Mouse (Mus musculus) heart, postnatal 0 days (tissue): Measurements from ENCODE around the gene Adcy7. TPM values are rescaled to one million over a fixed set of nuclear protein-coding genes. Genes with fewer than 3 reads are reported as not detected.

Experiments
- ATAC-seq: fragments of 200-750 bp; cut with Nextera tagmentation; 2 replicates; pipeline ENCODE4 v1.8.0; 2017; ENCODE audit warnings: low read depth, moderate number of reproducible peaks, moderate library complexity; ENCODE audit not compliant: insufficient read depth
- DNase-seq: peaks from one replicate; pipeline ENCODE4 v3.0.0-alpha.2; 2016; ENCODE audit warnings: low spot score
- H3K27ac ChIP-seq: fragments of 300-500 bp; sonication (generic); 2 replicates; pipeline ENCODE4 v1.5.1; 2014; ENCODE audit warnings: low read depth, mild to moderate bottlenecking
- H3K27me3 ChIP-seq: fragments of 300-500 bp; sonication (generic); 2 replicates; pipeline ENCODE4 v1.6.1; 2014; ENCODE audit warnings: low read length, mixed read lengths; ENCODE audit not compliant: control insufficient read depth, insufficient read depth
- H3K36me3 ChIP-seq: fragments of 300-500 bp; sonication (generic); replicated peaks from 2 replicates; pipeline ENCODE4 v1.6.1; 2014; ENCODE audit warnings: low read length, mixed read lengths; ENCODE audit not compliant: control insufficient read depth, insufficient read depth
- H3K4me1 ChIP-seq: fragments of 300-500 bp; sonication (generic); 2 replicates; pipeline ENCODE4 v1.6.1; 2014; ENCODE audit warnings: antibody characterized with exemption; ENCODE audit not compliant: control insufficient read depth, insufficient read depth
- H3K4me2 ChIP-seq: fragments of 300-500 bp; sonication (generic); 2 replicates; pipeline ENCODE4 v1.6.1; 2014; ENCODE audit warnings: low read depth, mild to moderate bottlenecking, low read length, moderate library complexity
- H3K4me3 ChIP-seq: fragments of 300-500 bp; sonication (generic); 2 replicates; pipeline ENCODE4 v1.5.1; 2014; ENCODE audit warnings: low read depth, low read length
- H3K9ac ChIP-seq: fragments of 300-500 bp; sonication (generic); replicated peaks from 2 replicates; pipeline ENCODE4 v1.6.1; 2014; ENCODE audit warnings: low read depth, low read length, mixed read lengths
- H3K9me3 ChIP-seq: fragments of 300-500 bp; sonication (generic); replicated peaks from 2 replicates; pipeline ENCODE4 v1.6.1; 2016; ENCODE audit warnings: low read length; ENCODE audit not compliant: control insufficient read depth
- CTCF ChIP-seq: IDR thresholded peaks from 2 replicates; pipeline ENCODE4 v1.5.1; 2016; ENCODE audit warnings: antibody characterized with exemption, control low read depth, low read depth
- EP300 ChIP-seq: IDR thresholded peaks from 2 replicates; pipeline ENCODE4 v1.6.1; 2016; ENCODE audit warnings: antibody characterized with exemption, low read depth
- WGBS: fragments of 180-500 bp; shearing (Covaris S2); extraction: QIAGEN DNeasy Blood & Tissue Kit; methylation state at CpG from one replicate; pipeline ENCODE4 v1.1.7; 2014; 5-methylcytosine and 5-hydroxymethylcytosine counted together
- polyA plus RNA-seq: library from polyadenylated mRNA; unstranded; fragments of >200 nt; fragmentation: Nextera tagmentation; extraction: Ambion mirVana; gene quantifications from 2 replicates; pipeline ENCODE4 v1.2.1, GENCODE M21; 2015
- total RNA-seq: library from RNA; depleted of rRNA; stranded (reverse); fragments of >200 nt; gene quantifications from 2 replicates; pipeline ENCODE4 v1.2.3, GENCODE M21; 2014; ENCODE audit warnings: low replicate concordance

Adcy7 gene
- total and polyA plus RNA-seq, 2 experiments from 2014 or later = 1.9 to 7.3 TPM

GRCm38 (mm10) chr8:88294977-88295376 is 22.8 kb downstream of the Adcy7 start:
- no peak overlapping the region for H3K27ac ChIP-seq
- 0 out of 2 replicates have a peak, but pooled peaks cover 6% of the 10 kb centered on the region for H3K4me1 ChIP-seq
- H3K9ac ChIP-seq = no peak overlapping the region
- no peaks in the 10 kb centered on the region for H3K27me3 ChIP-seq
- H3K4me3 ChIP-seq = no peak overlapping the region
- H3K36me3 ChIP-seq = no peaks in the 10 kb centered on the region
- WGBS = 84% methylated on average over 2 of the region's 2 CpGs
- ATAC-seq (no peak), DNase-seq (no peak)
- H3K4me2 ChIP-seq = no peak overlapping the region
- TF ChIP-seq EP300 = no peak
- no peak for TF ChIP-seq CTCF
- H3K9me3 ChIP-seq = no peaks in the 10 kb centered on the region

GRCm38 (mm10) chr8:88297976-88298732 is 26.0 kb downstream of the Adcy7 start:
- peak; percentile 66 for ATAC-seq
- Histone ChIP-seq H3K4me2 (no peak overlapping the region), H3K9ac (no peak overlapping the region), H3K4me1 (0 out of 2 replicates have a peak, but pooled peaks cover 6% of the 10 kb centered on the region), H3K27me3 (no peaks in the 10 kb centered on the region), H3K9me3 (no peaks in the 10 kb centered on the region), H3K36me3 (no peaks in the 10 kb centered on the region), H3K4me3 (no peak overlapping the region), H3K27ac (peak overlapping the region; percentile 26; the same call in 1 of the 2 replicates)
- DNase-seq = peak; percentile 19
- WGBS = 37% methylated on average over 12 of the region's 12 CpGs
- TF ChIP-seq CTCF (no peak), EP300 (no peak)

GRCm38 (mm10) chr8:88298733-88299103 is 26.5 kb downstream of the Adcy7 start:
- no peak overlapping the region for H3K27ac ChIP-seq
- no peak overlapping the region for H3K9ac ChIP-seq
- H3K4me2 ChIP-seq = no peak overlapping the region
- H3K36me3 ChIP-seq = no peaks in the 10 kb centered on the region
- H3K4me3 ChIP-seq = no peak overlapping the region
- no peaks in the 10 kb centered on the region for H3K27me3 ChIP-seq
- no peaks in the 10 kb centered on the region for H3K9me3 ChIP-seq
- TF ChIP-seq CTCF = no peak
- no peak for TF ChIP-seq EP300
- WGBS = 85% methylated on average over 10 of the region's 10 CpGs
- DNase-seq = no peak
- 0 out of 2 replicates have a peak, but pooled peaks cover 6% of the 10 kb centered on the region for H3K4me1 ChIP-seq
- ATAC-seq = no peak

- H3K4me3 ChIP-seq = no peak overlapping the region
- no peaks in the 10 kb centered on the region for H3K9me3 ChIP-seq
- DNase-seq = no peak
- no peak overlapping the region for H3K9ac ChIP-seq
- no peak overlapping the region for H3K27ac ChIP-seq
- TF ChIP-seq CTCF (no peak), EP300 (no peak)
- no peak for ATAC-seq
- H3K36me3 ChIP-seq = no peaks in the 10 kb centered on the region
- 0 out of 2 replicates have a peak, but pooled peaks cover 6% of the 10 kb centered on the region for H3K4me1 ChIP-seq
- no peaks in the 10 kb centered on the region for H3K27me3 ChIP-seq
- 70% methylated on average over 10 of the region's 10 CpGs for WGBS
- no peak overlapping the region for H3K4me2 ChIP-seq
These were observed 27.9 kb downstream of the Adcy7 start for GRCm38 (mm10) chr8:88299907-88300603.

DNA sequence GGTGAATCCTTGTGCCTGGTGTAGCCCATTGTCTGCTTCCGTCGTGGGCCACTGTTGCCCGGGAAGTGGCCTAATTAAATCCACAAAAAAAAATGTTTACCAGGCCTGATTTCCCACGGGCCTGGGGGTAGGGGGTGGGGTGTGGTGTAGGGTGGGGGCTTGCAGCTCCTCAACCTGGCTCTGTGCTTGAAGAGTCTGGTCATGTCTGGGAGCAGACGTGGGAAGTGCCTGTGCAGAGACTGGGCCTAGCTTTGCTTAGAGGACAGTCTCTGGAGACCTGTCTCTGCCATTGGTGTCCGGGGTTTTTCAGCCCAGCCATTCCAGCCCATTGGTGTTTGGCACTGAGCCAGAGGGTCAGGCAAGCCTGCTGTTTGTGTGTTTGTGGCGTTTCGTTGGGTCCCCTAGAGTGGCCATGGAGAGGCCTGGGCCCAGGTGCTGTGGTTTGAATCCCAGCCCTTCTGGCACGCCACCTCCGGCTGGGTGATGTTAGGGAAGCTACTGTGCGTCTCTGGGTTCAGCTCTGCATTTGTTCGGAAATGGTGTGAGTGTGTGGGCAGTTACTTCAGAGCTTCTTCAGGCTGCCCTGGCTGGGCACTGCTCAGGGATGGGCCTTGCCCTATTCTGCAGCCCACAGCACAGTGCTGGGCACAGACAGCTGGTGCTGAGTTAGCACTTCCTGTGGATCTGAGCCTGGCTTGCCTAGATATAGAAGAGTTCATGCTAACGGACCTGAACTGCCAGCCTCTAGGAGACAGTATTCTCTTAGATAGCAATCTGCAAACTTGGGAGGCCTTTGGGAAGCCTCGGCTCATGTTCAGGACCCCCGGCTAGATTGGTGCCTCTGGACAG is 29.6 kb downstream of the Adcy7 start:
- no peak overlapping the region for H3K4me3 ChIP-seq
- no peaks in the 10 kb centered on the region for H3K9me3 ChIP-seq
- no peak overlapping the region for H3K27ac ChIP-seq
- H3K27me3 ChIP-seq = no peaks in the 10 kb centered on the region
- 0 out of 2 replicates have a peak, but pooled peaks cover 6% of the 10 kb centered on the region for H3K4me1 ChIP-seq
- no peaks in the 10 kb centered on the region for H3K36me3 ChIP-seq
- DNase-seq = no peak
- no peak overlapping the region for H3K4me2 ChIP-seq
- WGBS = 68% methylated on average over 15 of the region's 15 CpGs
- ATAC-seq = no peak
- H3K9ac ChIP-seq = no peak overlapping the region
- no peak for TF ChIP-seq EP300
- TF ChIP-seq CTCF = no peak
